Mouse (Mus musculus) naive thymus-derived CD4-positive, alpha-beta T cell, adult 5 months (primary cell): Measurements from ENCODE around the gene Tsr2. TPM values are rescaled to one million over a fixed set of nuclear protein-coding genes. Genes with fewer than 3 reads are reported as not detected.

Source experiments
- polyA plus RNA-seq: library from polyadenylated mRNA; unstranded; fragments of 100-300 nt; shearing (Covaris generic); gene quantifications from one replicate; pipeline ENCODE4 v1.2.1, GENCODE M21; 2017

Gene Tsr2
- polyA plus RNA-seq: 43.8 TPM

DNA sequence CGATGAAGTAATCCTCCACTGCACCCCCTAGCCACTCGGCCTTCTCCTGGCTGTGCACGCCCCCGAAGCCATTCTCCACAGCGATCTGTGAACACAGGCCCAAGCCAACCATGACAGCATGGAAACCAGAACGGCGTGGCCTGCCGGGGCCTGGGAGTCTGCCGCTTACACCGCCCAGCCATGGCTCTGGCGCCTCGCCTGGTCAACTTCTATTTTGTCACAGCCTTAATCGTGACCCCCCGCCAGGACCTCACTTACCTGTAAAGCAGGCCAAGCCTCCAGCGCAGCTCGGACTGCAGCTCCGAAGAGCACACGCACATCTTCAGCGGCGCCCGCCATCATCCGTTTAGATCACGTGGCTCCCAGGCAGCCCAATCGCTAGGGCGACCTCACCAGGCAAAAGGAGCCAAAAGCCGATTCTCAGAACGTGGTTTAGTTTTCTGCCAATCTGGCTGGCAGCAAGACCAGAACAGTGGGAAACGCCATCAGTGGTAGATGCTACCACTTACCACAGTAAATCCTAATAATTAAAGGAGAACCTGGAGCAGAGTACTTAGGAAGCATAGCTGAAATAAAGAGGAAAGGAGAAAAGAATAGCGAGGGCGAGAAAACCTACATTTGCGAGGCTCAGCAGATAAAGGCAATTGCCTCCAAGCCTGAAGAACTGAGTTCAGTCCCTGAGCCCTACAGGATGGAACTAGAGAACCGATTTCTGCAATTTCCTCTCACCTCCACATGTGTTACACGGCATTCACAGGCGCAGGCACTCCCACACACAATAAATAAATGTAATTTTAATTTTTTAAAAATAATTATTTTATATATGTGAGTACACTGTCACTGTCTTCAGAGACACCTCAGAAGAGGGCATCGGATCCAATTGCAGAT, at the start of gene Tsr2:
TSS of gene Tsr2 (minus strand) at position 373 of the 888 bp plus-strand sequence.

DNA sequence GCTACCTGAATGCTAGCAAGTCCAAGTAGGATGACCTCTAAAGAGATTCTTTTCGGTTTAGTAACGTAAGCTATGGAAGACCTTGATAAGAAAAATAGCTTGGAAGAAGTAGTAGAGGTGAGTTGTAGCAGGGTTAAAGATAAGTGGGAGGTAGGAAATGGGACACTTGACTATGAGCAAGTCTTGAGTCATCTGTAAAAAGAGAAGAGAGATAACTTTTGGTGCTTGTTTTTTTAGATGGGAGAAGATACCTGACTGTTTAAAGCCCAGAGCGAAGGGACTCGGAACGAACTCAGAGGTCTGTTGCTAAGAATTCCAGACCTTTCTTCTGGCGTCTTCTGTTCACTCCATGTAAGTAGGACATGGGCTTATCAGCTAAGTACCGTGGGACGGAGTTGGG, 50.5 kb downstream of the Tsr2 start, which contains the start of gene Fgd1:
TSS of gene Fgd1 (plus strand) at position 301 of the 400 bp plus-strand sequence.

Other genes starting within 250 kb of the Tsr2 start
- 29.4 TPM for gene Gnl3l, start 79.2 kb downstream of the Tsr2 start, polyA plus RNA-seq
- not detected for gene Fgd1, start 50.4 kb downstream of the Tsr2 start, polyA plus RNA-seq
- gene Wnk3, start 101.5 kb upstream of the Tsr2 start, polyA plus RNA-seq: 0.06 TPM
- 3.2 TPM for gene Fam120c, start 247.6 kb upstream of the Tsr2 start, polyA plus RNA-seq